Mouse (Mus musculus) c-Kit-negative CD71-positive TER-119-positive erythroid progenitor cells, embryonic 14.5 days (primary cell): ENCODE measurements around the gene Tmem150a.

Experiments
- DNase-seq: peaks from one replicate; pipeline ENCODE4 v3.0.0-alpha.2; 2013; ENCODE audit warnings: low read depth, low spot score

Gene Tmem150a

DNA sequence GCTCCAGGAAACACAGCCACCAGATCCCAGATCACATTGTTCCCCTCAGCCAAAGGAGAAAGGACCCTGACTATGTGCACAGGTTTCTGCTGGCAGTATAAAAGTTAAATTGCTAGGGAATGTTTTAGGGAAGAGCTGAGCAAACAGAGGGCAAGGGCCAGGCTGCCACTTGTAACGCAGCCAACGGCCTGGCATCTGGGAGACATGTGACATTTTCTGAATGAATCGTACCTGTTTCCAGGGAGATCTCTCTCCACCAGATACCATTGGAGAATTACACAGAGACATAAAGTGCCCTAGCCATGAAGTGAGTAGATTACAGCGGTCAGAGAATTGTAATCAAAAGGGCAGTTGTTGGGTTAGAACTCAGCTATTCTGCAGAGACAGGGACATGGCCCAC lies 17.9 kb downstream of the Tmem150a start:
- DNase-seq, result no peak

DNA sequence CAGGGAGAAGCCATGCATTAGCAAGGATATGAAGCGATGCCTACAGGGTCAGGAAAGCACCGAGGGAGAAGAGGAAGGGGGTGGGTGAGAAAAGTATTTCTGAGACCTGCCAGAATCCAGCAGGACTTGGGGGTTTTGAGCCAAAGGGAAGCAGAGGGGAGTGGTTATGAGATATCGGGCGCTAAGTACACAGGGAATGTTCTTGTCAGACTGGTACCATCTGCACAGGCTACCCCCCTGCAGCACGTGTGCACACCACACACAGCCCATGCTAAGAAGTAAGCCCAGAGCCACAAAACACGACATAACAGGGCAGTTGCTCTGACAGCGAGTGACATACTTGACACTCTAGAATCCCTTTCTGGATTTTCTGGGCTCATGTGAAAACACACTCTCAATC lies 19.0 kb downstream of the Tmem150a start:
- no peak for DNase-seq

DNA sequence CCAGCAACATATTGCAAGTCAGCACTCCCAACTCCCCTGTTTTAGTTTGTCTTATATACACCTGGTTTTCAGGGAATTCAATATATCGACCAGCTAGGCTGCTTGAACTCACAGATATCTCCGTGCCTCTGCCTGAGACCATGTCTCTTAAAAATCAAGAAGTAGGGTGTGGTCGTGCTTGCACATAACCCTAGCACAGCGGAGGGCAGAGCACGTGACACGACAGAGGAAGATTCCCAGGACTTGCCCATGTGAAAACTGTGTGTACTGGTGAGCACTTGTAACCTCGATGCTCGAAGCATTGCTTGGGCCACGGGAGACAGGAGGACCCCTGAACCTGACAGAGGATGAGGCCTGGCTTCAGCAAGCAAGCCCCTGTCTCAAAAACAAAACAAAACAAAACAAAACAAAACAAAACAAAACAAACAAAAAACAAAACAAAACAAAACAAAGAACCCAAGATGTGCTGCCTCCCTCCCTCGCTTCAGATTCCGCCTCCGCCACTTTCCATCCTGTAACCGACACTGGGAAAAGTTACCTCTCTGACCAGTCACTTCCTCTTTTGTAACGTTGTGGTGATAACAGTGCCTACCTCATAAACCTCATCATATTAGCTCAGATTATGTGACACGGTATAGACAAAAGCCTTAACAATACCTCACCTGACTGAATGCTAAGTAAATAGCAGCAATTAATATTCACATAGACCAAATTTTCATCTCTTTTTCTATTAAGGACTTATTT lies 19.7 kb downstream of the Tmem150a start:
- DNase-seq, result peak; percentile 40

DNA sequence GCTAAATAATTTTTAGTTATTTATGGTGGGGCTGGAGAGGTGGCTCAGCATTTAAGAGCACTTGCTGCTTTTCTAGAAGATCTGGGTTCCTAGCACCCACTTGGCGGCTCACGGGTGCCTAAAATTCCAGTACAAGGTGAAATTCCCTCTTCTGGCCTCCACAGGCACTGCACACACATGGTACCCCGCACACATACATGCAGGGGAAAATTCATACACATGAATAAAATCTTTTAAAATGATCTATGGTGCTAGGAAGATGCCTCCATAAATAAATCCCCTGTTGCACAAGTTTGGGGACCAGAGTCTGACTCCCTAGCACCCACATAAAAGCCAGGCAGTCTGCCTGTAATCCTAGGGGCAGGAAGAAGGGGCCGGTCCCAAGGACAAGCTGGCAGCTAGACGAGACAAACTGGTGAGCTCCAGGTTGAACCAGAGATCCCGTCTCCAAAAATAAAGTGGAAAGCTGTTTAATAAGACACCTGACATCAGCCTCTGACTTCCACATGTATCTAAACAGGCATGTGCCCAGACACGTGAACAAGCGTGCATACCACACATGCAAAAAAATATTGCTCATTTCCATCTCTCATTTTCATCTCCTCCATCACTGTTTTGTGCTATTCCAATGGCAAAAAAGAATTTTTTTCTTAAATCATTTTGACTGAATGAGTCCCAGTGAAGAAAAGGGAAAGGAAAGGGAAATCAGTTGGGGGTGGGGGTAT lies 23.4 kb downstream of the Tmem150a start:
- DNase-seq, result no peak

DNA sequence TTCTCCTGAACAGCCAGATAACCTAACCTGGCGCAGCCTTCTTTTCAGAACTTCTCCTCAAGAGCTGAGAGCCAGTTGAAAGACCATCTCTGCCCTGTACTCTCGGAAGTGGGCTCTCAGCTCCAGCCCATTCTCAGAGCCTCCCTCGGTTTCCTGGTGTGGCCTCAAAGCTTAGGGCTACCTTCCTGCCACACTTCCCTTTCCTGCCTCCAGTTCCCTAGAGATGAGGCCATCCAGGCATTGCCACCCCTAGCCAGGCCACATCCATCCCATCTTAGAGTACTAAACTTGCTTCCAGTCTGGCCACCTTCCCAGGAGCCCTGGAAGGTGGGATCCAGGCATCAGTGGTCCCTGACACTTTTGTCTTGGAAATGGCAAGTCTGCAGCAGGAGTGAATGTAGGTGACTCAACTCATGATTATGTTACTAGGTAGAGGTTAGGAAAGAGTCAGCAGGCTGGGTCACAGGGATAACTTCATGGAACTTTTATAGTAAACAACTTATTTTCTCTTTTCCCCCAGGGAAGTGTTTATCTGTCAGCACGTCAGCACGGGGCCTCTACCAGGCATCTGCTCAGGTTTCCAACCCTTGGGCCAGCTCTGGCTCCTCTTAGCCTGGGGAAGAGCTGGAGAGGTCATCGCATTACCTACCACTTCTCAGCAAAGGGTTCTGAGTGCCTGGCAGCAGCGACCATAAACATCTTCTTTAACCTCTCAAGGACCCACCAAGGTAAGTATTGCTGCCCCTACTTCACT lies 24.3 kb downstream of the Tmem150a start:
- peak; percentile 17 for DNase-seq

DNA sequence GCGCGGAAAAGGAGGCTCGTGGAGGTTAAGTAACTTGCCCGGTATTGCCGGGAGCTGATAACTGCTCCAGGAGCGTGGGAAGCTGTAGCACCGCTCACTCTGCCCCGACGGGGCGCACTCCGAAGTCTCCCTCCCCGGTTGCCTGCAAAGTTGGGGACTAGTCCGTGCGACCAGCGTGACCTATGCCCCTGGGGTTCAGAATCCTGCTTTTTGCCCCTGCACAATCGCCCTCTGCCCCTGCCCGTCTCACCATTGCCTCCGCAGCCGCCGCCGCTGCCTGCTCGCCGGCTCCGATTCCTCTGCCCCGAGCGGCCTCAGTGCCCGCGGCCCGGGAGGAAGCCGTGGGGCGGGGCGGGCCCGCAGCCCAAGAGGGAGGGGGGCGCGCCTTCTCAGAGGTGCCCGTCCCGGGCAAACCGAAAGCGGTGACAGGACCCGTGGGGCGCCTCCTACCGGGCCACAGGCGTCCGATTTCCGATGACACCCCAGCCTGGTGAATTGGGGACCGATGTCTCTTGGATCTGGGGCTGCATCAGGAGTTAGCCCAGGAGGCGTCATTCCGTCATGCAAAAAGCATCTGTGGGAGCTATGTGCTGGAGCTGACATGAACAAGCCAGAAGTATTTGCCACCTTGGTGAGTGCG lies 25.0 kb downstream of the Tmem150a start, which contains the start of gene Vamp5:
Gene Vamp5, minus strand, starts transcription at position 338 of the 640 bp plus-strand sequence.
- peak; percentile 74 for DNase-seq

DNA sequence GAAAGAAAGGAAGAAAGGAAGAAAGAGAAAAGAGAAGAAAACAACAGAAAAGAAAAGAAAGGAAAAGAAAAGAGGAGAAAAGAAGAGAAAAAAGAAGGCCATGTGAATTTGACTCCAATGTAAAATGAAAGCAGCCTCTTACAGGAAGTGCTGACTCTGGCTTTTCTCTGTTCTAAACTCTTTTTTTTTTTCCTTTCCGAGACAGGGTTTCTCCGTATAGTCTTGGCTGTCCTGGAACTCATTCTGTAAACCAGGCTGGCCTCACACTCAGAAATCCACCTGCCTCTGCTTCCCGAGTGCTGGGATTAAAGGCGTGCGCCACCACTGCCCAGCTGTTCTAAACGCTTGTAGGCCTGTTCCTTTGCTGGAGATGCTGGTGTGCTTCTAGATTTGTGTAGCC lies 27.2 kb downstream of the Tmem150a start:
- DNase-seq, result no peak

DNA sequence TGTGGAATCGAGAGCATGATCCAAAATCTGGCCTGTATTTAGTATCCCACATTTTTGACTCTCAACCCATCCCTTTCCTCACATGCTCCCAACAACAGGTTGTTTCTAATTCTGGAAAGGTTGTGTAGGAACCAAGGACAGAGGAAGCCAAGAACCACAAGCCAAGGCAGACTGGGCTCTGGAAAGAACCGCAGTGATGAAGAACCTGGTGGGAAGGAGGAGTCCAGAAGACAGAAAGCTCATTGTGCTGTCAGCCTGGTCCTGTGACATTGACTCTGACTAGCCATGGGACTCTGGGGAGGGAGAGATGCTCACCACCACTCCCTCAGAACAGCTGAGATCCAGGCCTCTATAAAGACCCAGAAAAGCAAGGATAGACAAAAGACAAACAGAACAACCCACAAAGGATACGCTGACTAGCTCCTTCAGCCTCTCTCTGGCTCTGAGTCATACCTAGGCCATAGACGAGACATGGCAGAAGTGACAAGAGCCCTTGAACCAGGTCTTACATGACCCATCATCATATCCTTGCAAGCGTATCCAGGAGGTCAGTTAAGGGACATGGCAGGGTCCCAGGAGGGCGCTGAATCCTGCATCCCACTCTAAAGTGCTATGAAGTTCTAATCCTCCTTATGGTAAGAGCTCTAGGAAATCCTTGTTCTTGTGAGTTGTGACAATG lies 28.0 kb downstream of the Tmem150a start:
- DNase-seq, result no peak

DNA sequence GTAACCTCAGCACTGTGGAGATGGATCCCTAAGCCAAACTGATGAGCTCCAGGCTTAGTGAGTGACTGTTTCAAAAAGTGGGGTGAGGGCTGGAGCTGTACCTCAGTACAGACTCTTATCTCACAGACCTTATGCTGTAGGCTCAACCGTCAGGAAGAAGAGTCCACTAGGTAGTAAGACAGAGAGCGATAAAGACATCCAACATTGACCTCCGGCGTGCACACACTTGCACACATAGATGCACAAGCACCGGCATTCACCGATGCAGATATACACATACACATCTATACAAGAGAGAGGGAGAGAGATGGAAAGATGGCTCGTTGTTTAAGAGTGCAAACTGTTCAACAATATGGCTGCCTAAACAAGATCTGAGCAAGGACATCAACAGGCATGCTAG lies 28.7 kb downstream of the Tmem150a start:
- DNase-seq, result peak; percentile 46

DNA sequence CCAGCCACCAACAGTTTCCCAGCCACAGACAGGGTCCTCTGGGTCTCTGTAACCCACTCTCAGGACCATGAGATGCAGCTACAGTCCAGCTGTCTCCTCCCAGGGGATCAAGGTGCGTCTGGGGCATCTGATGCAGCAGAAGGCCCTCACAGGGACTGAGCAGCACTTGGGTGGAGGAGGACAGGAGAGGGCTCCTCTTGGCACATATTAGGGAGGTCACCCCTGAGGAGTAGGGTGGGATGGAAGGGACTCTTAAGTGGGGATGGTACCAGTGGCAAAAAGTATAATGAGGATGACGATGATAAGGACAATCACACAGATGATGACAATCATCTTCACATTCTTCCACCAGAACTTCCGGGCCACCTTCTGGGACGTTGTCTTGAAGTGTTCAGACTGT lies 30.0 kb downstream of the Tmem150a start:
- no peak for DNase-seq

DNA sequence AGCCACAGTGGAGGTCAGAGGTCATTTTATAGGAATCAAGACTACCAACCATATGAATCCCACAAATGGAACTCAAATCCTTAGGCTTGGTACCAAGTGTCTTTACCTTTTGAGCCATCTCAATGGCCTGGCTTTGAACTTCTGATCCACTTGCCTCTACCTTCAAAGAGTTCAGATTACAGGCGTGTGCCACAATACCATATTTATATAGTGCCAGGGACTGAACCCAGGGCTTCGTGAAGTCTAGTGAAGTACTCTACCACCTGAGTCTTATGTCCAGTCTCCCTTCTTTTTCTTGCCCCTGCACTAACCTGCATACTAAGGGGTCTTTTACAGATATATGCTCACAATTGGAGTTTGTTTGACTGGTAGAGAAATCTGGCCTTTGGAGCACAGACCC lies 31.3 kb downstream of the Tmem150a start:
- no peak for DNase-seq

DNA sequence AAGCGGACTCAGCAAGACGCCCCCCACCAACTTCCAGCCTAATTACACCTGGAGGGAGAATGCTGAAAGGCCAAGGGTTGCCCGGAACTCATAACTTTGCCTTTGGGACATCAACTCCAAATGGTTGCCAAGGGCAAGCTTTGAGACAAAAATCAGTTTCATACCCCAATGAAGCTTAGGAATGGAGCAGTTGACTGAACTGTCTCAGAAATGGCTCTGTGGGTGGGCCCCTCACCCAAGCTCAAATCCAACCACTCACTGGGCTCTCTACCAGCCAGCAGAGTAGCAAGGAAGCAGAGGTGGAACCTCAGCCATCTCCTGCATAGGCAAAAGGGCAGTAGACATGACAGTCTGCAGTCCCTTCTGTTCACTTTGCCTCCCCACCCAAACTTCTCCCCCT lies 32.6 kb downstream of the Tmem150a start:
- DNase-seq, result no peak

DNA sequence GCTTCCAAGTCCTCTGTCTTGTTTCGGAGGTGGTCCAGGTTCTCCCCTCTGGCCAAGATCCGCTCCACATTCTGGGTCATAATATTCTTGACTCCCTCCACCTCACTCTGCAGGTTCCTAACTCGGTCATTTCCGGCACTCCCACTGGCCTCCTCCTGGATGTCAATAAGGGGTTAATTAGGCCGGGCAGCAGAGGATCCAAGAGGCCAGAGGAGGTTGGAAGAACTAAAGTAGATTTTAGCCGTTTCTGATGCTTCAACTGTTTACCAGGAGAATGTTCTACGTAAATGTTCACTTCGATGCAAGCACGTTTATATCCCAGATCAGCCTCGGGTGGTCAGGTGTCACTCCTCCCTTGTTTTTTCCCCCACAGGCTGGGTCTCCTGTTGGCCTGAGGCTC lies 33.0 kb downstream of the Tmem150a start:
- DNase-seq, result no peak

DNA sequence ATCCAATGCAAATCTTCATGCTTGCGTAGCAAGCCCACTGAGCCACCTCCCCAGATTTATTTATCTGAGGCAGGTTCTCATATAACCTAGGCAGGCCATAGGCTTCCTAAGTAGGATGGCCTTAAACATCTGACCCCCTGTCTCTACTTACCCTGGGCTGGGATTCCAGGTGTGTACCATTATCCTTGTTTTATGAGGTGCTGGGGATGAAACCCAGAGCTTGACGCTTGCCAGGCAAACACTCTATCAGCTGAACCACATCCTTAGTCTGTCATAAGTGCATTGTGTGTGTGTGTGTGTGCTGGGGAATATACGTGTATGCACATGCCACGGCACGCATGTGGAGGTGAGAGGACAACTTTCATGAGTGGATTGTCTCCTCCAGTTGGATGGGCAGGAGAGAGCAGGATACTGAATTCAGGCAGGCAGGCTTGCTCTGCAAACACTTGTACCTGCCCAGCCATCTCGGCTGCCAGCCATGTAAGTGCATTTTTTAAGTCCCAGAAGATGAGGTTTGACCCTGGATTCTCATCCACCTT lies 33.6 kb downstream of the Tmem150a start:
- DNase-seq, result no peak

DNA sequence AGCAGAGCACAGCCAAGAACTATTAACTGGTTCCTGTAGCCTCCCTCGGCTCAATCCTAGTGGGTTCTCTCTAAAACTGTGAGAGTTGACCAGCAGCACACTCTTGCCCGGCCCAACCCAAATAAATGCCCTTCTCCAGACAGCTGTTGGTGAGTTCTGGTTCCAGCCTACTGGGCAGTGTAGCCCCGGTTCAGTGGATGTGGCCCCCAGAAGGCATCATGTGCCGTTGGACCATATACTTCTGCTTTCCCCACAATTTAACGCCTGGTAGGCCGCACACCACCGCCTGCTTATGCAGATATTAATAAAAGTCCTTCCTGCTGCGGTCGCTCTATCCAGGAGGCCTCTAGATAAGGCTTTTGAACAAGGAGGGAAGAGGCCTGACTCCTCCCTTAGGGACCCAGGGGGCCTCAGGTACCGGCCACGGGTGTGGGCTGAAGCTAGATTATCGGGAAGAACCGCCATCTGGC lies 34.3 kb downstream of the Tmem150a start:
- DNase-seq, result peak; percentile 75

DNA sequence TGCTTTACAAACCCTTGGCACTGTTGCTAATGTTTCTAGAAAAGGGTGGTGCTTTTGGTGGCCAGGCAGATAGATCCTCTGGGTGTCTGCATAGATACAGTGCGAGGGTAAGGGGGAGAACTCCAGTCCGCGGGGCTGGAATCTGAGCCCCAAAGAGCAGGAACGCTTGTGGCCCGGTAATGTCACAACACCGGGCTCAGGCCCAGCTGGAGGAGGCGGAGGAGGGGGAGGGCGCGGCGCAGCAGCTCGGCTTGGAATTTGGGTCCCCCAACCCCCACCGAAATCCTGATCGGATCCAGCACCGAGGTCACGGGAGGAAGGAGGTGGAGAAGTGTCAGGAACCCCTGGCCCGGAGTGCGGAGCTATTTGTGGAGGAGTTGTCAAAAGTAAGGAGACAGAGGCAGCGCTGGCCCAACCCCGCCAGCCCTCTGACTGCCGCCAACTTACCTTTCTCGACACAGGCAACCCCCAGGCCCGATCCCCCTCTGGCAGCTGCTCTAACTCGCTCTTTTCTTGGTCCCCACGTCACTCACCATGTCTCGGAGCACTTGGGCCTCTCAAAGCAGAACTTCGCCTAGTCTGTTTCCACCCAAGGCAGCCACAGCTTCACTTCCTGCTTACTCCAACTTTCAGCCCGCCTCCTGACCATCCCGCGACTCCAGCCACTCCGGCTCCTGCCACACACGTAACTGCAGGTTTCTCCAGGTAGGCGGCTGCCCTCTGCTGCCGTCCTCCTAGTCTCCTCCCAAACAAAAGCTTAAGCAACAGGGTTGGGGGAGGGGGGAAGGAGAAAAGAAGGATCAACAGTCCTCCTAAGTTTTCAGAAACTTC lies 34.9 kb downstream of the Tmem150a start, which contains the start of gene Vamp8:
Gene Vamp8, minus strand, starts transcription at position 763 of the 831 bp plus-strand sequence.
- peak; percentile 50 for DNase-seq

DNA sequence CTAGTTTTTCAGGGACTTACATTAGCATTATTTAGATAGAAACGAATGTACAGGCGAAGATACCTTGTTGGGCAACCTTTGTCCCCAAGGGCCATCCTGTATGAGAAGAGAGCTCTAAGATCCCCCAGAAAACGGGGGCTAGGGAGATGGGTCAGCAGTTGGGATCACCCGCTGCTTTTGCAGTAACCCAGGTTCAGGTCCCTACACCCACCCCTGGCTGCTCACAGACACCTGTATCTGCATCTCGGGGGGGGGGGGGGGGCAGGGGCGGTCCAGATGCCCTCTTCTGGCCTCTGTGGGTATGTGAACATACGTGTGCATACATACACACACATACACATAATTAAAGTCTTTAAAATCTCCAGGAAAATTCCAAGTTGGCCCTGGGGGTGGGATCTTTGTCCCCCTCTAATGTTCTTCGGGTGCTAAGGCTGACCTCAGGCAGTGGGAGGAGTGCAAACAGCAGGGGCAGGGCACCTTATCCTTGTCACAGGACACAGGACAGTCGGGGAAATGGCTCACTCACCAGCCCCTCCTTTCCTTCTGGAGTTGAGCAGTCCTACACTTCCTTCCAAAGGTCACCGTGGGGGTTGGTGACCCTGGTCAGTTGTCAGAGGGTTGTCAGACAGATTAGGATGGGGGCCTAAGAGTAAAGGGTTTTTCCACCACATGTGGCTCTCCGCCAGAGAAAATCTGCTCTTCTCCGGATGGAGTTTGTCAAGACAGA lies 35.7 kb downstream of the Tmem150a start:
- peak; percentile 58 for DNase-seq

DNA sequence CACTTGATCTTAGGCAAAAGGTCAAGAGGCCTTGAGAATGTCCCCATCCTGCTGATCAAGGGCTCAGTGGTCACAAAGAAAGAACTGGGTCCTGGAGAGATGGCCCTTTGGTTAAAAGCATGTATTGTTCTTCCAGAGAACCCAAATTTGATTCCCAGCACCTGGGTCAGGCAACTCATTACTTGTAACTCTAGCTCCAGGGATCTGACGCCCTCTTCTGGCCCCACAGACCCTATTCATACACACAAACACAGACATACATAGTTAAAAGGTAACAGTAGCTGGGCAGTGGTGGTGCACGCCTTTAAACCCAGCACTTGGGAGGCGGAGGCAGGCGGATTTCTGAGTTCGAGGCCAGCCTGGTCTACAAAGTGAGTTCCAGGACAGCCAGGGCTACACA lies 37.1 kb downstream of the Tmem150a start:
- no peak for DNase-seq

DNA sequence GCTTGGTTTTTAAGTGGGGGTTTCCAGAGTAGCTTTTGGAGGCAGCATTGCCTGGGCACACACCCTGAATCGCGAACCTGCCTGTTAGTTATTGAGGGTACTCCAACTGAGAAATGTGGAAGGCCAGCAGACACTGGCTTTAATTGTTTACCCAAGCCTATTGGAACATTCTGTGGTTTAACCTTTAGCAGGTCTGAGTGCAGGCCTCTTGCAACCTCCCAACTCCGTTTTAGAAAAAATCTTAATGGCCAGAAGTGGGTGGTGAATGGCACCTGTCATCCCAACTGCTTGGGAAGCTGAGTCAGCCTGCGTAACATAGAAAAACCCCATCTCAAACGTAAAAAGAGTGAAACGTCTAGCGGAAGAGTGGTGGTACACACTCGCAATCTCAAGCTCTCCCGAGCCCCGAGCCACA lies 41.6 kb downstream of the Tmem150a start:
- DNase-seq, result no peak
